Mouse (Mus musculus): ENCODE measurements around the gene Gatd1. TPM values are rescaled to one million over a fixed set of nuclear protein-coding genes. Genes with fewer than 3 reads are reported as not detected.

Gene Gatd1
- polyA plus RNA-seq, 2 experiments from 2014 or later = 106 to 109 TPM

GRCm38 (mm10) chr7:141388487-141389109 is 25.3 kb downstream of the Gatd1 start:
- ATAC-seq = no peak

GRCm38 (mm10) chr7:141387807-141388486 is 26.0 kb downstream of the Gatd1 start:
- no peak for ATAC-seq

GRCm38 (mm10) chr7:141381068-141381835 is 32.7 kb downstream of the Gatd1 start:
- ATAC-seq = no peak

GRCm38 (mm10) chr7:141379584-141379983 is 34.4 kb downstream of the Gatd1 start:
- no peak for ATAC-seq

GRCm38 (mm10) chr7:141374399-141374798 is 39.5 kb downstream of the Gatd1 start:
- no peak for ATAC-seq

GRCm38 (mm10) chr7:141373611-141374010 is 40.3 kb downstream of the Gatd1 start:
- no peak for ATAC-seq

- ATAC-seq = no peak
Measured at GRCm38 (mm10) chr7:141371942-141372595, 41.9 kb downstream of the Gatd1 start.

- no peak for ATAC-seq
Measured at GRCm38 (mm10) chr7:141369918-141370317, 44.0 kb downstream of the Gatd1 start.

GRCm38 (mm10) chr7:141367358-141367757 is 46.6 kb downstream of the Gatd1 start:
- ATAC-seq = no peak

GRCm38 (mm10) chr7:141365049-141365445 is 48.9 kb downstream of the Gatd1 start:
- ATAC-seq = no peak

GRCm38 (mm10) chr7:141364349-141365048 is 49.4 kb downstream of the Gatd1 start:
- no peak for ATAC-seq

GRCm38 (mm10) chr7:141363752-141364125 is 50.2 kb downstream of the Gatd1 start:
- ATAC-seq = no peak

GRCm38 (mm10) chr7:141363106-141363751 is 50.7 kb downstream of the Gatd1 start:
- ATAC-seq = peak; percentile 82

GRCm38 (mm10) chr7:141361510-141361909 is 52.4 kb downstream of the Gatd1 start:
- ATAC-seq = no peak

Other genes starting within 250 kb of the Gatd1 start
- 100 to 1,000 TPM; 121 to 188 TPM for gene Rnh1, start 241.3 kb downstream of the Gatd1 start, polyA plus RNA-seq (2017; shearing (Covaris generic))
- gene Hras, start 220.1 kb downstream of the Gatd1 start, polyA plus RNA-seq (2017; shearing (Covaris generic)) = 1 to 10 TPM; 3.8 to 4.3 TPM
- gene Lrrc56, start 220.0 kb downstream of the Gatd1 start, polyA plus RNA-seq (2017; shearing (Covaris generic)) = 1 to 10 TPM; 2.2 to 4.5 TPM
- gene Lmntd2, start 200.1 kb downstream of the Gatd1 start, polyA plus RNA-seq (2017; shearing (Covaris generic)) = 1 to 10 TPM; 8.5 to 9.6 TPM
- gene Rassf7, start 198.3 kb downstream of the Gatd1 start, polyA plus RNA-seq (2017; shearing (Covaris generic)) = 10 to 100 TPM; 14.2 to 15.9 TPM
- gene Phrf1, start 185.4 kb downstream of the Gatd1 start, polyA plus RNA-seq (2017; shearing (Covaris generic)) = 10 to 100 TPM; 45.3 to 54.8 TPM
- gene Irf7, start 147.7 kb downstream of the Gatd1 start, polyA plus RNA-seq (2017; shearing (Covaris generic)) = 100 to 1,000 TPM; 119 to 231 TPM
- gene Cdhr5, start 137.3 kb downstream of the Gatd1 start, polyA plus RNA-seq (2017; shearing (Covaris generic)) = not detected
- not detected for gene Sct, start 135.0 kb downstream of the Gatd1 start, polyA plus RNA-seq (2017; shearing (Covaris generic))
- not detected for gene Drd4, start 122.1 kb downstream of the Gatd1 start, polyA plus RNA-seq (2017; shearing (Covaris generic))
- gene Deaf1, start 86.4 kb downstream of the Gatd1 start, polyA plus RNA-seq (2017; shearing (Covaris generic)) = 10 to 100 TPM; 24.5 to 29.1 TPM
- 10 to 100 TPM; 28.5 to 52.5 TPM for gene Tmem80, start 86.4 kb downstream of the Gatd1 start, polyA plus RNA-seq (2017; shearing (Covaris generic))
- not detected for gene Eps8l2, start 75.3 kb downstream of the Gatd1 start, polyA plus RNA-seq (2017; shearing (Covaris generic))
- gene Taldo1, start 21.9 kb downstream of the Gatd1 start, polyA plus RNA-seq (2017; shearing (Covaris generic)) = 100 to 1,000 TPM; 309 to 337 TPM
- not detected for gene Cend1, start 15.4 kb upstream of the Gatd1 start, polyA plus RNA-seq (2017; shearing (Covaris generic))
- gene Slc25a22, start 23.8 kb upstream of the Gatd1 start, polyA plus RNA-seq (2017; shearing (Covaris generic)) = 10 to 100 TPM; 41.4 to 60.0 TPM
- 10 to 100 TPM in 1 of 2 experiments, 1 to 10 TPM in 1; 7.1 to 22.1 TPM for gene Pidd1, start 29.9 kb upstream of the Gatd1 start, polyA plus RNA-seq (2017; shearing (Covaris generic))
- 1,000 to 10,000 TPM; 2,718 to 3,399 TPM for gene Rplp2, start 33.2 kb upstream of the Gatd1 start, polyA plus RNA-seq (2017; shearing (Covaris generic))
- gene Pnpla2, start 41.1 kb upstream of the Gatd1 start, polyA plus RNA-seq (2017; shearing (Covaris generic)) = 10 to 100 TPM; 66.1 to 92.2 TPM
- gene Cracr2b, start 47.0 kb upstream of the Gatd1 start, polyA plus RNA-seq (2017; shearing (Covaris generic)) = not detected
- gene Cd151, start 53.3 kb upstream of the Gatd1 start, polyA plus RNA-seq (2017; shearing (Covaris generic)) = 10 to 100 TPM in 1 of 2 experiments, 1 to 10 TPM in 1; 7.8 to 12.0 TPM
- gene Polr2l, start 61.0 kb upstream of the Gatd1 start, polyA plus RNA-seq (2017; shearing (Covaris generic)) = 10 to 100 TPM; 19.4 to 20.8 TPM
- gene Tspan4, start 61.1 kb upstream of the Gatd1 start, polyA plus RNA-seq (2017; shearing (Covaris generic)) = 1 to 10 TPM; 1.3 to 1.5 TPM
- gene Chid1, start 125.7 kb upstream of the Gatd1 start, polyA plus RNA-seq (2017; shearing (Covaris generic)) = 10 to 100 TPM; 21.9 to 23.4 TPM
- gene Ap2a2, start 148.0 kb upstream of the Gatd1 start, polyA plus RNA-seq (2017; shearing (Covaris generic)) = 10 to 100 TPM; 16.6 to 17.1 TPM
- gene Muc6, start 241.2 kb upstream of the Gatd1 start, polyA plus RNA-seq (2017; shearing (Covaris generic)) = under 1 TPM; 0.28 to 0.37 TPM